Mouse (Mus musculus) embryo, embryonic 9.5 days (tissue): ENCODE data around the gene Sh3pxd2a.

Experiments used
- DNase-seq: peaks from one replicate; pipeline ENCODE4 v3.0.0-alpha.2; 2017; ENCODE audit errors: extremely low spot score

Gene Sh3pxd2a

DNA sequence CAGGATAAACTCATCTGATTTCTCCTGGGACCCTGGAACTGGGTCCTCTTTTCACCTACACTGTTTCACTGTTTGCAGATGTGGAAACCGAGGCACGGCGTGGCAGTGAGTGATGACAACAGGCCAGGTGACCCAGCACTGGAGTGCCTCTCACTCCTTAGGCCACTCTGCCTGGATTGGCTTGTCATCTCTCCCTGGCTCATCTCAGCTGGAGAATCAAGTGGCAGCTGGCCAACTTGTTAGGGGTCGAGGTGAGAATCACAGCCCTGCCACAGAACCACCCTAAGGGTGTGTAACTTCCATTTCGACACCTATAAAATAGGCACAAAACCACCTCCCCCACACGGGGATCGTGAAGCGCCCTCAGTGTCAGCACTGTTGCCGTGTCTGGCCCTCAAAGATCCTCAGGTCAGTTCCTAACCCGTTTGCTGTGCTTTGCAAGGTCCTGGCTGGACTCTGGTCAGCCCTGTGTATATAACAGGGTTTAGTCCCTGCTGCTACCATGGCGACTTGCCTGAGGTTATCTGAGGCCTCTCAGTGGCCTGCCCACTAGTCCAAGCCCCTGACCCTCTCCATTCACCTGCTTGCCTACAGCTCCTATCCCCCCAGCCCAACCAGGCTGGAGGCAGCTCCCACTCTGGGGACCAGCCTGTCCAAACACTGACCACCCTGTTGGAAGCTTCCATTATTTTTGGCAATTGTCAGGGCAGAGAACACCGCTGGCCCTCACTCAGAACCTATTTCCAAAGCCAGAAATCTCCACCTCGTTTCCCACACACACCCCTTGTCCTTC, 6.3 kb downstream of the Sh3pxd2a start:
- no peak for DNase-seq

DNA sequence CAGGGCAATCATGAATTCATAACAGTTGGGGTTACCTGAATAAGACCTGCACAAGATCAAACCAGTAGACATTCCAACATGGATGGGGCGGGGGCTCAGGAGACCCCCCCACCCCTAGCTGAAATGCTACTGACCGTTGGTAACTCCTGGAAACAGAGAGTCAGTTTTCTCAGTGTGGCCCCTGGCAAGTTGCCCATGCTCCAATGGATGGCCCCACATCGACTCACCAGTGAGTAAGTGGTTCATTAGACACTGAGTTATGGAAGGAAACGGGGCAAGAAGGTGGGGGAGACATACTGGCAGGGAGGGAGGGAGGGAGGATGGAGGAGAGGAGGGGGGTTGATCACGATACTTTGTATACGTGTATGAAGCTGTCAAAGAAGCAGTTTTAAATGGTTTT, 8.2 kb downstream of the Sh3pxd2a start:
- no peak for DNase-seq

DNA sequence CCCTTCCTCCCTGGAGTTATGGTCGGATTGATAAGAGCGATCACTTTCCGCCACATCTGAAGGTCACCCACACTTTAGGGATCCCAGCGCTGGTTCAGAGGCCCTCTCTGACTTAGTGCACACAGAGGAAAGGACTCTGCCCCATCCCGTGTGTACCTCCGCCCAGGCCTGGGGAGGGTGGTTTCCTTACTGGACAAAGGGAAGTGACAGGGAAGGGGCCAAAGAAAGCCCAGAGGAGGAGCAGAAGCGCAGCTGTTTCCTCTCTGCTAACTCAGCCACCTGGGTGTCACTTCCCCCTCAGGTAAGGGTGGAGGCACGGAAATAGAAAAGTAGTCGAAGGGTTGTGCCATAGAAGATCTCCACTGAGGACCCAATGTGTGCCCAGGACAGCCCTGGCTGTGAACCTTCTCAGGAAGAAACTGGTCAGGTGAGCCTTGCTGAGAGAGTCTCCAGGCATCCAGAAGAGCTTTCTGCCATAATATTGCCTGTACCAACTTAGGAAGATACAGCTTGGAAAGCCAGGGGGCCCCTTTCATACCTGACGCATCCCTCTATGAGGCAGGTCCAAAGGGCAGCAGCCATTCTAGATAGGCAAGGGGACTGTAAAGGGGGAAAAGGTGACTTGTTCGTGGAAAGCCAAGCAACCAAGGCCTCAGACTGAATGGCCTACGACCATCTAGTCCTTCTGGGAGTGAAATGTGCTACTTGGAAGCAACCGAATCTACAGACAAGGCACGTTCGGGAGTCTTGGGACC, 9.0 kb downstream of the Sh3pxd2a start:
- no peak for DNase-seq

DNA sequence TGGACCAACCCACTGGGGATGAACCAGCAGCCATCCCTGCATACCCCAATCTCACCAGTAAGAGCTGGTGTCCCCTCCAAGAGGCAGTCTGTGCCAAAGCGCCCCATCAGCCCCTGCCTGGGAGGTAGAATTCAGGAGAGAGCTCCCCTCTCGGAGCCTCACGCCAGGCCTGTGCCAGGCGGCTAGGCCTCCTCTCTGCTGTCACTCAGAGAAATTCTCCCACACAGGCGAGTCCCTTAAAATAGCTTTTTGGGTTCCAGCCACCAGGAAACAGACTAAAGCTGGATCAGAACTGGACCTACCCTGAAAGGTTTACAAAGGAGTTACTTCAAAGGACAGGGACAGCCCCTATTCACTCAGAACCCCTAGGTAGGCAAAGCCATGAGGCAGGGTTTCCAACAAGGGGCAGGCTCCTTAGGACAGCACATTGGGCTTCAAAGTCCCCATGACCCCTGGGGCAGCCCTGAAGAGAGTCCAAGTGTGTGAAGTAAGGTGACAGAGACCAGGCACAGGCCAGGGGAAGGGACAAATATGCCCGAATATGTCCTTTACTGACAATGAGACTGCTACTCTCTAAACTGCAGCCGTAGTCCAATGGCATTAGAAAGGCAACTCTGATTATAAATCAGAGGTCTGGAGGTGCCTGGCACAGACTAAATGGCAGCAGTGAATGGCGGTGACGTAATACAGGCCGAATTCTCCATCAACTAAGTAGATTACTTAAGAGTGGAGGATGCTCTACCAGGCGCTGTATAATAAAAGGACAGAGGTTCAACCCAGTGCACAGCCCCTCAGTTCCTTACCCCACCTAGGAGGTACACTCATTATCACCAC, 9.8 kb downstream of the Sh3pxd2a start:
- no peak for DNase-seq

DNA sequence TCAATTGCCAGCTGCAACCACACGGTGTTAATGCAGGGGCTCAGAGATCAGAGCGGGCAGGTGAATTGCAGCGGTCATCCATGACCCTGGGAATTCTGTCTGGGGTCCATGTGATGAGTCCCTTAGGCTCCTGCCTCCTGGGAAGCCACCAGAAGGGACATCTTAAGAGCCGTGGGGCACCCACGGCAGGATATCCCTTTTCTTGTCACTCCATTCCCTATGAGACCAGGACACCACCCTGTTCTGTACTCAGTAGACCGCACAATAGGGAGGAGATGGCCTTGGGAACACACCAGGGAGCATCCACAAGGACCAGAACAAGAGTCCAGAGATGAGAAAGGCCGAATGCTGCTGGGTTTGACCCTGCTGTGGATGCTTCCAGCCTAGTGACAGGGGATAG, 10.8 kb downstream of the Sh3pxd2a start:
- no peak for DNase-seq

DNA sequence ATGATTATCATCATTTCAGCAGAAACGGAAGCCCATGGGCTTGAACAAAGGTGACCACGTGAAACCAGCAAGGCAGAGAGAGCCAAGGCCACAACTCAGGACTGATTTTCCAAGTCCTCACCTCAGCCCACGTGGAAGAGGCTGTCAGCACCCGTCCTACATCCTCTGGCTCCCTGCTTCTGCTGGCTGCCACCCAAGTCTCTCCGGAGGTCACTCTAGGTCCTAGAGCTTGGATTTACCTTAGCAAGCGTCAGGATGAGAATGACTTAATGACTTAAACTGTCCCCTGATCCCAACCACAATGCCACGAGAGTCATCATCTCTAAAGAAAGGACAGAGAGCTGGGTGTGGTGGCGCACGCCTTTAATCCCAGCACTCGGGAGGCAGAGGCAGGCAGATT, 11.5 kb downstream of the Sh3pxd2a start:
- DNase-seq, result no peak

DNA sequence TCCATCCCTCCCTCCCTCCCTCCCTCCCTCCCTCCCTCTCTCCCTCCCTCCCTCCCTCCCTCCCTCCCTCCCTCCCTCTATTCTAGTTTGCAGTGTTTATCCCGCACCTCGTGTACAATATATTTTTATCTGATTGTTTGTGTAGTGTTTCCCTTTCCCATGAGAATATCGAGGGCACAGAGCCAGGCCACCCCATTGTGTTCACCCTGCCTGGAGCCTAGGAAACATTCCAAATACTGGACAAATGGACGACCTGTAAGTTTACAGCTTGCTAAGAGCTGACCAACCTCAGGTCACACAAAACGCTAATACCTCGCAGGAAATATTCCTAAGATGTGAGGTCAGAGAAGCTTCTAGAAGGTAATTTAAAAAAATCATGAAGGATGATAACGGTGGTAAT, 12.0 kb downstream of the Sh3pxd2a start:
- no peak for DNase-seq

DNA sequence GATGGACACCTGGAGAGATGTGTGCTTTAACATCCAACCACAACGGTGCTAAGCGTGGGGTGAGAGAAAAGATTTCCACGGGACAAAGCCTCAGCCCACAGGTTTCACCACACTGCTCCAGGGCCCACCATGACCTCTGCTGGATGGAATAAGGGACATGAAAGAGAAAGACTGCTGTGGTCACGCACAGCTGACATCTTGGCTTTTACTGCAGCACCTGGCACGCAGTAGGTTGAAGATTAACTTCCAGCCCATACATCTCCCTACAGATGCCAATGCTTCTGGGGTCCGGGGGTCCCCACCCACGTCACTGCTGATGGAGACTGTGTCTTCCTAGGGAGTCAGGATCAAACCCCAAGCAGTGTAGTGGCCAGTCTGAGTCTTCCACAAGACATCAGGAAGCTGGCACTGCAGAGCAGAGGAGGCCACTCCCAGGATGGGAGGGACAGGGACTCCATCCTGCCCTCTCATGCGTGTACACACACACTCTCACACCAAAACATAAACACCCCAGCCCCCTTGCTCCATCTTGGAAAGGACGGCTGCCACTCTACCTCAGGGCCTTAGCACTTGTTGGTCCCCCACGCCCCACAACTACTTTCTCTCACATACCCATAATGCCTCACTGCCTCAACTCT, 12.6 kb downstream of the Sh3pxd2a start:
- DNase-seq, result no peak

DNA sequence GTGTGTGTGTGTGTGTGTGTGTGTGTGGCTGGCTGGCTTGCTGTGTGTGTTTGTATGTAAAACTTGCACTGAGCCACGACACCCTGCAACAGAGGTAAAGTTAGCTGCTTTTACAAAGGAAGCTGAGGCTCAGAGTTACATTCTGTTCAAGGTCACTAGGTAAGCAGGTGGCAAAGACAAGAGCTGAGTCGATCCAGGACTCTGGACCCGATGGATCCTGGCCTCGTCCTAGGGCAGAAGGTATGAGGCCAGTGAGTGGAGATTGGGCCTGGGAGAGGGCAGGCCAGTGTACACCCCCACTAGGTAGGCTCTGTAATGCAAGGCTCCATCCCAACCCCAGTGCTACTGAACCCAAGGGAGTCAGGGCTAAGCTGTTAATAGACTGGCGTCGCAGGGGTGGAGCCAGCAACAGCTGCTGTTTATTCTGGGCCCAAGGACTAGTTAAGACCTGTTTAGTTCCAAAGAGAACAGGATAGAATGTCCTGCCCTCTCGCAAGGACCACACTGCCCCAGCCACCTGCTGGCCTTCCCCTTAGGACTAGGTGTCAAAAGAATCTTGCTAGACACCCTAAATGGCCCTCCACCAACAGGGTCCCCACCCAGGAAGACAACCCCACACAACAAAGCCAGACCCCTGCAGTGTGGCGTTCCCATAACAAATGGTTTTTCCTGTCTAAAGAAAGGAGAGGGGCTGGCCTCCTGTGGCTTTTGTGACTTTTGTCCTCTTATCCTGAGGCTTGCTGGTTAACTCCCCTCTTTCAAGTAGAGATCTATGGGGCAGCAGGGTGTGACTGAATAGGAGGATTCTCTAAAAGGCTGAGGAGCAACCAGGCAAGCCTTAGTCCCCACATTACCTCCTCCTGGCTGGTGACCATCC, 13.7 kb downstream of the Sh3pxd2a start:
- no peak for DNase-seq

DNA sequence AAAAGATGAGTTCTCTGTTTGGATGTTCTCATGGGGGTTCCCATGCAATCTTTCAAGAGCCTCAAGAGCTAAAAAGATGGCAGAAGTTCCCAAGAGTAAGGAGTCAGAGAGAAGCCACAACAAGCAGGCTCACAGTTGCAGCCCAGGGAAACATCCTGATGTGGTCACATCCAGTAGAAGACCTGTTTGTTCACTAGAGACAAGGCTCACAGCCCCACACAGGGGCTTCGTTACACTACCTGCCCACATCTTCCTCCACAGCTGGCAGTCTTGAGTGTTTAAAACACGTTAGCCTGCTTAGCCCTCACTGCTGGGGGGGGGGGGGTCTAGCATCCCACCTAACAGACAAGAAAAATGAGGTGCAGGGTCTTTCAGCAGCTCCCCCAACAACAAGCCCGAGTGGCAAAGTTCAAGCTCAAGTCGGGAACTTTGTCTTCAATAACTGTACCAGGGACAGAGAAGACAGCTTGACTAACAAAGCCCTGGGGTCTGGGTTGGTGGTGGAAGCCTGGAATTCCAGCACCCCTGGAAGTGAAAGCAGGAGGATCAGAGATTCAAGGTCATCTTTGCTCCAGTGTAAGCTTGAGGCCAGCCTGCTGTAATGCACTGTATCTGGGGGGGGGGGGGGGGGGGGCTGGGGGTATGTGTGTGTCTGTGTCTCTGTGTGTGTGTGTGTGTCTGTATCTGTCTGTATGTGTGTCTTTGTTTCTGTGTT, 14.5 kb downstream of the Sh3pxd2a start:
- no peak for DNase-seq

DNA sequence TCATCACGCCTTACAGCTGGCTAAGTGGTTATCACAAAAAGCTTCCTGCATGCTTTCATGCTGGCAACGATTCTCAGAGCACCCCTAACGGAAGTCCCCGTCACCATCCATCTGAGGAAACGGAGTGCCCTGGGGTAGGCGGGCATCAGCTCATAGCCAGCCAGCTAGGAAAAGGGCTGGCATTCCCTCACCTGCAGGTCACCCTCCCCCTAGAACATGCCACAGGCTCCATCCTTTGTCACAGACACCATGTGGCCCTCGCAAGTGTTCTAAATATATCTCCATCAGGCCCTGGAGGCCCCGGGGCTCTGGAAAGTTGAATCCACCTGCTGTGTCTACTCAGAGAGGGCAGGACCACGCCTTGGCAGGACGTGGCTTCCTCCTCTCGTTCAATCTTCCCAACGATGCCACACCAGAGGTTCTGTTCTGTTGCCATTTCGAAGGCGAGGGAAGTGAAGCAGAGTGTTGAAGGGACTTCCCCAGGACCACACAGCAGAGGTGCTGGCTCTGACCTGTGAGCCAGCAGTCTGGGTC, 15.5 kb downstream of the Sh3pxd2a start:
- no peak for DNase-seq

DNA sequence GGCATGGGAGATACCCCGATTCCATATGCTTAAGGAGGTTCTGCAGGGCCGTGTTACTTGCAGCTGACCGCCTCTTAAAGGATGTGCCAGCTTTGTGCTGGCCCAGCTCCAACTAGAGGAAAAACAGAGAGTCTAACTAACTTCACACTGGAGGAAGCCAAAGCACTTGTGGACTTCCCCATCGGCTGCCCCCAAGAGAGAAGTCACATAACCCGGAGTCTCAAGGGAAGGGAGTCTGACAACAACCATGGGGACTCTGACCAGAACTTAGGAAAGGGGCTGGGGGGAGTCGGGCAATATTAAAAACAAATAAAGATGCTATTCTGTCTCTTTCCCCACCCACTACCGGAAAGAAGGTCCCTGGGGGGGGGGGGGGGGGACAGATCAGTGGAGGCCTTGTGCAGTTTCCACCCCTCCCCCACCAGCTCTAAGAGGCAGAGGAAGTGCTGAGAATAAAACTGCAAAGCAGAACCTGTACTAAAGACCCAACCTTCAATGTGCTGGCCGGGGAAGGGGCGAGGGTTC, 17.3 kb downstream of the Sh3pxd2a start:
- no peak for DNase-seq

DNA sequence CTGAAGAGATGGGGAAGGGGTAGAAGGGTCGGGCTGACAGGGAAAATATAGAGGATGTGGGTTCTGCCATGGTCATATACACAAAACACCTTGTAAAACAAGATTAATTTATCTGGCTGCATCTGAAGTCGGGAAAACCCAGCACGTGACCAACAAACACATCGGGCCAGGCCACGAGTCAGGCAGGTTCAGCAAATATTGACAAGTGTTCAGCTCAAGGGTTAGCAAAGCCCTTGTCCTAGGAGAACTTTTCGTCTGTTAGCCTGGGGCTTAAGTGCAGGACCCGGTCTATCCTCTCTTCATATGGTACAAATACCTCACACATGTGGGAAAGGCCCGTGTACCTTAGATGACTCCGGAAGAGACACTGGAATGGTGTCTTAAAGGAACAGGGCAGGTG, 18.1 kb downstream of the Sh3pxd2a start:
- no peak for DNase-seq

DNA sequence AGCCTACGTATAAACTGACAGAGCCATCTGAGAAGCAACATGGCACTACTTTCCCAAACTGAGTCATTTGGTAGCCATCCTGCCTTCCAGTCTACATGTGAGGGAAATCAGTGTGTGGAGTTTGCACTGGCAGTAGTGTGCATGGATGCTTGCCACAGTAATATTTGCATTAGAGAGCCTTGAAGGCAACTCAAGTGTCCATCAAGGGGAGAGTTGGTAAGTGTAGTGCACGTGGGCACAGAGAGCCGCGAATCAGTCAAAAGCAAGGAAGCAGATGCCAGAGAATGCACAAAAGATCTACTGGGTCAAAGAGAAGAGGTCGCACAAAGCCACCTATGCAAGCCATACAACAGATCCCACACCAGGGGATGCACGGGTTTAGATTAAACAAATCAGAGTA, 18.5 kb downstream of the Sh3pxd2a start:
- DNase-seq, result no peak

DNA sequence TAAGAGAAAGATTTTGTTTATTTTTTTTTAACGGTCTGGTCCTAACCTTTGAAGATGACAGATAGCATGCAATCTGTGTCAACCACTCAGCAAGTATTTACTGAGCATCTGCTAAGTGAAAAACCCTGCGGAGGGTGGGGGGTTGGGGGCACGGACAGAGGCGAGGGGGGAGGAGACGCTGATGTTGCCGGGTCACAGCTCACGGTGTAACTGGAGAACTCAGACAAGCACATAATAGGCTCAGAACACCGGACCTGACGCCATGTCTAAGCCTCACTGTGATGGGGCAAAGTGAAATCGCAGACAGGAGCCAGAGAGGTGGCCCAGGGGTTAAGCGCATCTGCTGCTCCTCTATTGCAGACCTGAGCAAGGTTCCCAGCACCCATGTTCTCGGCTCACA, 19.7 kb downstream of the Sh3pxd2a start:
- DNase-seq, result peak; percentile 49

DNA sequence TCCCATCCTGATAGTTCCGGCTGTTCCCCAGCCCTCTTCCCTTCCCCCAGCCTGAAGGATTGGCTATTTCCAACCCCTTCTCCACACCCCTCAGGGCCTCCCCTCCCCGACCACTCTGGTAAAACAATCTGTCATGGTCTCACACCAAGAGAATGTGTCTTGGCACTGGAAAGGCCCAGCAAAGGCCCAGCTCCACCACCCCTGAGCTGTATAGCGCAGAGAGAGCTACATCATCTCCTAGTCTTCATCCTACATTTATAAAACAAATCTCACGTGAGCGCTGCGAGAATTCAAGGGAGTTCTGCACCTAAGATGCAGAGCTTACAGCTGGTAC, 21.9 kb downstream of the Sh3pxd2a start:
- no peak for DNase-seq

DNA sequence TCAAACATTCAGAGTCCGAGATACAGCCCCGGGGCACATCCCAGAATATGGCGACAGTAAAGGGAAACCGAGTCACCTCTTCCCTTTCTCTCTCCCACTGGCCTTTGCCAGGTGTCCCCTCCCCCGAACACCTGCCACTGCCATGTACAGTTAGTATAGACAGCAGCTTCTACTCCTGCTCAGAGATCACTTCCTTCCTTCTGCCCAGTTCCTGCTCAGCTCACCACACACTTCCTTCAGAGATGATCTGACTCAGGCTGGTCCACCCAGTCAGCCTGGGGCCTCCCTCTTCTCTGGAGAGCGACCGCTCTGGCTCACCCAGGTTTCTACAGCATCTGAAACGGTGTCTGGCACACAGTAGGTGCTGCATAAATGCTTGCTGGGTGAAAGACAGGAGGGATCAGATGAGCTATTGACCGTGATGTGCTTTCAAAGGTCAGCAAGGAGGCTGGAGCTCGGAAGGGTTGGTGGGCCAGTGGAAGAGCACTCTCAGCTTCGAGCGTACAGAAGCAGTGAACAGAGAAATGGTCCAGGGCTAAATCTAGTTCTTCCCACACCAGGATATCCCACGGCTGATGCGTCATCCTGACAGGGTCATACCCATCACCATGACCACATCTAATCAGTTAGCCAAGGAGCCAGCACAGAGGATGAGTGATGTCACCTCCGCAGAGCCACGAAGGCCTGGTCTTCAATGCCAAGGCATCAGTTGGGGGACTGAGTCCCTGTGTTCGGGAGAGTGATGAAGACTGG, 22.5 kb downstream of the Sh3pxd2a start:
- DNase-seq, result no peak

DNA sequence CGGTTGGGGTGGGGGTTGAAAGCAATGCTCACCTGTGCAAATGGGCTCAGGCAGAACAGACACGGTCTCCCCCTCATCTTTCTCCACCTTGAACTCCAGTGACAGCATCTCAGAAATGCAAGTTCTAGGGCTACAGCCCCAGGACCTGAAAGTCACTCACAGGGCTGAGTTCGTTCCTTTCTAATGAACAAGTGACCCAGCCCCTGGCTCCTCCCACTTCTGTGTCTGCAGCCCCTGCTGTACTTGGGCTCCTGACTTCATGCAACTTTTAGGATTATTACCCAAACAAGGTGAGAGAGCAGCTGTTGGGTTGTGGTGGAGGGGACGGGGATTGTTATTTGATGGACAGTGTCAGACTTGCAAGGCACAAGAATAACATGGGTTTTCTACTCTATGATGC, 23.2 kb downstream of the Sh3pxd2a start:
- DNase-seq, result no peak

DNA sequence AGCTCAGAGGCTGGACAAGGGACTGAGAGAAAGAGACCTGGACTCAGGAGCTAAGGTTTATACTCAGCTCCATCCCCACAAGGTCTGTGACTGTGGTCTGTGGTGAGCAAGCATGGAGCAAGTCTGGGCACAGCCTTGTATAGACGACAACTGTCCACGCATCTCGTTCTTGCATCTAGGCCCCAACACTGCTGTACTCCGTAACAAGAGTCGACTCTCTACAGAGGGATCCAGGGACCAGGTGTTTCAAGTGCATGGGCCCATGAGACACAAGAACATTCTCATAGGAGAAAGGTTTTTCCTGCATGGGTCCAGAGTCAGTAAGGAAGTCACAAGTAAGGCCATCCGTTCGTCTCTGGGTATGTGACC, 23.8 kb downstream of the Sh3pxd2a start:
- DNase-seq, result no peak
